Mouse (Mus musculus) frontal cortex, postnatal 36 days (tissue): ENCODE results near the gene Map4.
"Not testable (repeated sequence)": the region's sequence is repeated elsewhere in the genome, so short reads cannot be mapped to it uniquely, and the experiment has no call there.

Source experiments
- DNase-seq, 2 experiments: peaks; one replicate each; pipeline ENCODE4 v3.0.0; 2022; ENCODE audit warnings: low spot score in 2 of 2

Map4 gene

DNA sequence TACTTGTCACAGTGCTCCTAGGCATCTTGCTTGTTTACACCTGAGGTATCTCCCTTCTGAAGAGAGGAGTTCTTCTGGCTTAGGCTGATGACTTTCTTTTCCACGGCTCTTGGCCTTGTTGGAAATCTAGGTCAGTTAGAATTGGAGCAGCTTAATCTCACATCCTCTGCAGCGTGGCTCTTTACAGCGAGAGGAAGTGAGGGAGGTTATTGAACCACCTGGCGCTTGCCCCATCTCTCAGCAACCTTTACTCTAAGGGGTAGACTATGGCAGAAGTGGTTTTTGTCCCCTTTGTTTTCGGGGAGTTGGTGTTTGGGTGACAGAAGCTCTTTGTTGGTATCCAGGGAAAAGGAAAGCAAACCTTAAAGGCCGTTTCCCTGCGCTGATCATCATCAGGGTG lies 131.1 kb downstream of the Map4 start:
- DNase-seq, result no peak

DNA sequence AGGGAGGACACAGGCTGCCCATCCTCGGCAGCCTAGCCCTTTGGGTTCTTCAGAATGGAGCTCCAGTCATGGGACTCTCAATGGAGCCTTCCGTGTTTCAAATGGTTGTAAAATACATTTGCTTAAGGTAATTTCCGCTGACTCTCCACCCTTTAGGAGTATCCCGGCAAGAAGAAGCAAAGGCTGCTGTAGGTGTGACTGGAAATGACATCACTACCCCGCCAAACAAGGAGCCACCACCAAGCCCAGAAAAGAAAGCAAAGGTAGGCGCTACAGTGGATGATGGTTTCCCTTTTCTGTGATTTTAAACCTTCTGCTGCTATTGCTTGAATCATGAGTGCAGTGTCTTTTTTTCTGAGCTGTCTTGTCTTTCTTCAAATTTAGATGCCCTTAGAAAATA lies 131.6 kb downstream of the Map4 start:
- no peak for DNase-seq

DNA sequence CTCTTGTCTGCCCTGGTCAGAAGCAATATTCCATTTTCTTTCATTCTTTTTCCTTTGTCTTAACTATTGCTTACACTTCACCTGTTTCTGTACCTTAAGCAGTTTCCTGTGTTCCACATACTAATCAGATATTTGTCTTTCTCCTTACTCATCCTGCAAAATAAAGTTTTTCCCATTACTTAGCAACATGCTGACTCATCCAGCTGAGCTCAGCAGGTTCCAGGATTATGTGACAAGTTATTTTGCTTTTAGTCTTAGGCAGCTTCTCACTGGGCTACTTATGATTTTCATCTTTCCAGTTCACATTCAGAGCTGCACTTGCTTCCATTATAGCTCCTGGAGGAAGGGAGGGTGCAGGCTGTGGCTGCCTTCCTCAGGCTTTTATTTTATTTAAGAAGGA lies 133.4 kb downstream of the Map4 start:
- no peak for DNase-seq

DNA sequence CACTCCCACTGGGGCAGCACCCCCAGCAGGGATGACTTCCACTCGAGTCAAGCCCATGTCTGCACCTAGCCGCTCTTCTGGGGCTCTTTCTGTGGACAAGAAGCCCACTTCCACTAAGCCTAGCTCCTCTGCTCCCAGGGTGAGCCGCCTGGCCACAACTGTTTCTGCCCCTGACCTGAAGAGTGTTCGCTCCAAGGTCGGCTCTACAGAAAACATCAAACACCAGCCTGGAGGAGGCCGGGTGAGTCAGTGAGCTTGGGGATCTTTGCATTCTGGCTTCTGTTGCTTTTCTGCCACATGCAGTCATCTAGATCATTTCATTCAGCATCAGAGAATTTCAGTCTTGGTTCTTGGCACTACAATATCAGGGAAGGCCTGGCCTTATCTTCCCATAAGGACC lies 137.5 kb downstream of the Map4 start:
- DNase-seq, result no peak

DNA sequence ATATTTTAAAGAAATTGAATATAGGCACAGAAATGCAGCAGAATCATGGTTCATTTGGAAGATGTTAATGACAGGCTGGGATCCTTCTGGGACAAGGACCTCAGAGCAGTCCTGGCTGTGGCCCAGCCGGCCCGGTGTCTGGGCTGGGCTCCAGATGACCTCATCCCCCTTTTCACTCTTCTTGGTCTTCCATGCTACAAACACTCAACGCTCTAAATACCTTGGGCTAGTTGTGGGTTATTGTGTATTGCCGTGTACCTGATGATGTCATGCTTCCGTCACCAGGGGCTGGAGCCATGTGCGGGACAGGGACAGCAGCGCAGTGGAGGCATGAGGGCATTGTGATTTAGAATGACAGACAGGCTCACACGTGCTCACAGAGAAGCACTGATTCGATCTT lies 139.1 kb downstream of the Map4 start:
- no peak for DNase-seq

DNA sequence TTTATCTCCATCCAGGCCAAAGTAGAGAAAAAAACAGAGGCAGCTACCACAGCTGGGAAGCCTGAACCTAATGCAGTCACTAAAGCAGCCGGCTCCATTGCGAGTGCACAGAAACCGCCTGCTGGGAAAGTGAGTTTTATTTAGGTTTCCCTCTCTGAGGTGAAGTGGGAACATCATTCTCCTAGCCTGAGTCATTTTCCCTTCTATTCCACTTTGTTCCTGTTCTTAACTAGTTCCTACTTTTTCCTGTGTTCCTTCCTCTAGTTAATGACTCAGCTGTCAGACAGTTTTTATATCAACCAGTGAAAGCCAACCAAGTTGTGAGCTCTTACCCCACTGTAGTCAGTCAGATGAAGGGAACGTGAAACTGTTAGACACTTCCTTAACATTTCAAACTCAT lies 139.8 kb downstream of the Map4 start:
- no peak for DNase-seq

DNA sequence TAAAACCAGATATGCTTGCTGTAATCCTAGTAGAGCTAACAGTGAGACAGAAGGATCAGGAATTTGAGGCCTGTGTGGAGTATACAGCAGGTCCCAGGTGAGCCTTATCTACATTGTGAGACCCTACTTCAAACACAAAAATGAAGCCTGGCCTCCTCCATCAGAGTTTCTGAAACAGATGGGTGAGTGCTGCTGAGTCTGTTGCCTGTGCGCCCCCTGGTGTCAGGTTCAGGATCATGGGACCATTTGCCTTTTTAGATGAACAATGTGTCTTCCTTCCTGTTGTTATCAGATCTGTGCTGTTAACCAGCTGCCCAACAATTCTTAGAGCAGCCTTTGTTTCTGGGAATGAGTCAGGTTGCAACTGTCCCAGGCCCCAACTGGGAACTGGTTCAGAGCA lies 140.6 kb downstream of the Map4 start:
- peak; percentile 78 to 91 for DNase-seq

DNA sequence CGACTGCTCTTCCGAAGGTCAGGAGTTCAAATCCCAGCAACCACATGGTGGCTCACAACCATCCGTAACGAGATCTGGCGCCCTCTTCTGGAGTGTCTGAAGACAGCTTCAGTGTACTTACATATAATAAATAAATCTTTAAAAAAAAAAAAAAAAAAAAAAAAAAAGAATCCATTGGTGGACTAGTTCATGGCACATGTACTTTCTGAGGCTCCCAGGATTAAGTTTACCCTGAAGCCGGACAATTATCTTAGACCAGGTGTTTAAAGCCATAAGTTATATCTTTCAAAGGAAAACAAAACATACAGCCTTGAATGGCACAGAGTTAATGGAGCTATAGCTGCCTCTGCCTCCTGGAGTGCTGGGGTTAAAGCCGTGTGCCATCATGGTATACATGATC lies 145.2 kb downstream of the Map4 start:
- not testable (repeated sequence) for DNase-seq

DNA sequence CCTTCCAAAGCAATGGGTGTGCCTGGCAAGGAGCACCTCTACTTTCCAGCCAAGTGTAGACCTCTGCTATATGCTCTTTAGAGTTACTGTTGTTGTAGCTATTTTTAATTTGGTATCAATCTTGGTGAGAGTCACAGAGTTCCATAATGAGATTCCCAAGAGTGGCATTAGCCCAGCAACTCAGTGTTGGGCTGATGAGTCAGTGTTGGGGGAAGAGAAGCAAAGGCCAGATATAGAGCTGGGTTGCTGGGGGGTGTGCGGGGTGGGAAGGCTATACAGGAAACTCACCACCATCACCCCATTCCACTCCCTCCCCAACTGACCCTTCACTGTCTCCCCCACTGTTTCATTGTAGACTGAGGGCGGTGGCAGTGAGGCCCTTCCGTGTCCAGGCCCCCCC lies 149.8 kb downstream of the Map4 start:
- DNase-seq, result no peak

DNA sequence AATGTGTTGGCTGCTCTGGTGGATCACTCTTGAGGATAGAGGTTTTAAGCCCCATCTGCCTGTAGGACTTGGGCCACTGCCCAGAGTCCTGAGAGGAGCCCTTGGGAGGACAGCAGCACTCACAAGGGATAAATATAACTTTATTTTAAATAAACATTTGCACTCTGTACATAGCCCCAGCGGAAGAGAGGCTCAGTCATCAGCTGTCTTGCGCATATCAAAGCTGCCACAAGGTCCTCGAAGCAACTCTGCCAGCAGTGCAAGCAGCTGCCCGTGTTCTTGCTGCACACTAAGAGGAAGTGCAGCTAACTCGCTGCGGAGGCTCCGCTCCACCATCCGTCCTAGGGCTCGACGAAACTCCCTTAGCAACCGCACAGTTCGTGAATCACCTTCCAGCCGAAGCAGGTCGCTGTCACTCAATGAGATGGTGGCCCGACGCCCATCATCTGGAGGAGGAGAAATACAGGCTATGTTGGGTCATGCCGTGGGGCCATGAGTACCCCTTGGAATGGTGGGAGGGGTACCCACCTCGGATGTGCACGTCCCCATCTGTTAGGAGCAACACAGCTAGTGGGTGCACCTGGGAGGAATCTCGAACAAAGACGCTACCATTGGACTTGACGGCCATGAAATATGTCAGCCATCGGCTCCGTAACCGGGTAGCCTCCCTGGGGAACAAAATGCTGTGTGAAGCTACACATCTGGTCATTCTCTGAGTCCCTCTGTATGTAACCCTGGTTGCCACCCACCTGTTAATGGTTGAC lies 153.1 kb downstream of the Map4 start:
- DNase-seq, result peak in 1 of 2 experiments; percentile 30

DNA sequence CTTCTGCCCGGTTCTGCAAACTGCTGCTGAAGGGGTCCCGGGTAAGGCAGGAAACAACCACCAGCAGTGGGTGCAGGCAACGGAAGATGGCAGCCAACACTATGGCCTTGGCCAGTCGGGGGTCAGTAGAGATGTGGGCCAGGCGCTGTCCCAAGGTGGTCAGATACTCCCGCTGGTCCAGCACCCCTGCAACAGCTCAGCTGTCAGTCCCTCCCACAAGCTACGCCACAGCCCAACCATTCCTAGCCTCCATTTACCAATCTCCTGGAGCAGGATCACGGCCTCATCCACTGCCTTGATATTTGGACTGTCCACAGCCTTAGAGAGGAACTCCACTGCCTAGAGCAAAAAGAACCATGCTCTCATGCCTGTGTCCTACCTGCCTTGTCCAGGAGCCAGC lies 154.4 kb downstream of the Map4 start:
- DNase-seq, result no peak

DNA sequence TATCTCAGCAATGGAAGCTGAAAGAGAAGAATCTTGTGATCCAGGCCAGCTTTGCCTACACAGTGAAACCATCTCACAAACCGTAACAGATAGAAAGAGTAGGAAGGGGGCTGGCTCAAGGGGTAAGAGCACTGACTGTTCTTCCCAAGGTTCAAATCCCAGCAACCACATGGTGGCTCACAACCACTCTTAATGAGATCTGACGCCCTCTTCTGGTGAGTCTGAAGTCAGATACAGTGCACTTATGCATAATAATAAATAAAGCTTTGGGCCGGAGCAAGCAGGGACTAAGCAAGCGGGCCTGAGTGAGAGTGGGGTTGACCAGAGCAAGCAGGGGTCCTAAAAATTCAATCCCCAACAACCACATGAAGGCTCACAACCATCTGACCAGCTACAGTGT lies 162.0 kb downstream of the Map4 start:
- DNase-seq, result no peak

DNA sequence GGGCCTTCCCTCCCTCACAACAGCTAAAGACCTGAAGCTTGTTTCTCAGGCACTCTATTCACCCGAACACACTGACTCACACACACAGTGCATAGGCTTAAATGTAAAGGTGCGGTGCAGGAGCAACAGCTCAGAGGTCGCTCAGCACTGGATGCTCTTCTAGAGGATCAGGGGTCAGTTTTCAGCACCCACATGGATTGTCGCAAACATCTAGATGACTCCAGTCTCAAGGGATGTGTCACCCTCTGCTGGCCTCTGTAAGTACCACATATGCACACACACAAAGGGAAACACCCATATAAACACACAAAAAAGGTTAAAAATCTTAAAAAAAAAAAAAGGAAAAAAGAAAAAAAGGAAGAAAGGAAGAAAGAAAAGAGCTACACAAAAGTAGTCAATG lies 163.5 kb downstream of the Map4 start:
- no peak for DNase-seq

DNA sequence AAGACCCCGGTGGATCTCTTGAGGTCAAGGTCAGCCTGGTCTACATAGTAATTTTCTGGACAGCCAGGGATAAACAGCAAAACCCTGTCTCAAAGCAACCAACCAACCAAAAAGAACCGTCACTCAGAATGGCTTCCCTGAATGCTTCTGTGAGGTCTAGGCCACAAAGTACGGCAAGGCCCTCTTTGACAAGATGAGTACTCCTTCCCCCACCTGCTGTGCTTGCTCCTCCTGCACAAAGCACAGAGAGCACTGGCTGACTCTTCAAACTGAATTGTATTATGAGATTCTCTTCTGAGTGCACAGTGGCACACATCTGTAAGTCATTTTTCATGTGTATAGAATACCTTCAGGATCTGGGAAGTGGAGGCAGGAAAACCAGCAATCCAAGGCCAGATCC lies 166.5 kb downstream of the Map4 start:
- DNase-seq, result no peak

DNA sequence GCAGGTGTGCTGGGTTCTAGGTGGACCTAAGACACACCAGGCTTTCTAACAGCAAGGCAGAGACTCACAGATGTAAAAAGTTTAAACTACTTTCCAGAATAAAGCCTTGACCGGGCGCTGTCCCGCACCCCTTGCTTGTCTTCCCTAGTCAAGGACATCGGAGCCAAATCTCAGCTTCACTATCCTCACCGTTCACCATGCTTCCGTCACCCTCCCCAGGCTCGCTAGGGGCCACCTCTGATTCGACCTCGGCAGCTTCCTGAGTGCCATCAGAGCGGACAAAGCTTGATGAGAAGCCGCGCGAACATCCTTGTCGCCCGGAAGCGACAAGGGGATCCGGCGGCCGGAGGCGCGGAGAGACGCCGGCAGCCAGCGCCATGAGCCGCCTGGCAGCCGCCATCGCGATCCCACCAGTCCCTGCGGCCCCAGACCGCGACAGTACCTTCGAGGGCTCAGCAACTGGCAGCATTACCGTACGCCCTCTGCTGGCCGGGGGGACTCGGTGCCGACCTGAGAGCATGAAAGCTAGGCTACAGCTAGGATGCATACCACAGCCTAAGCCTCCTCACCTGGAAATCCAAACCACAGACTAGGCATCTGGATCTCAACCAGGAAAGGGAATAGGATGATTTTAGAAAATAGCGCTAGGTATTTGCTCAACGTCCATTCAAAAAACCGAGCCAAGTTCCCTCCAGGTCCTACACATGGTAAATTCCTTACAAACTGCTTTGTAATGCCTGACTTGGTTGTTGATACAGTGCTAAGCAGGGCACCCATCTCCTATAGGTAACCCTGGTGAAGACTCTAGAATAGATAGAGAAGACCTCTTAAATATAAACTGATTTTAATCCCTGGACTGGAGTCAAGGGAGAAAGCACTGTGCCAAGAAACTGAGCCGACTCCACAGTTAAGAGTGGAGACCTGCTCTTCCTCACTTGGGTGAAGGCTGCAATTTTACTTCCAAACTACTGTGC lies 169.7 kb downstream of the Map4 start:
- peak; percentile 94 for DNase-seq

DNA sequence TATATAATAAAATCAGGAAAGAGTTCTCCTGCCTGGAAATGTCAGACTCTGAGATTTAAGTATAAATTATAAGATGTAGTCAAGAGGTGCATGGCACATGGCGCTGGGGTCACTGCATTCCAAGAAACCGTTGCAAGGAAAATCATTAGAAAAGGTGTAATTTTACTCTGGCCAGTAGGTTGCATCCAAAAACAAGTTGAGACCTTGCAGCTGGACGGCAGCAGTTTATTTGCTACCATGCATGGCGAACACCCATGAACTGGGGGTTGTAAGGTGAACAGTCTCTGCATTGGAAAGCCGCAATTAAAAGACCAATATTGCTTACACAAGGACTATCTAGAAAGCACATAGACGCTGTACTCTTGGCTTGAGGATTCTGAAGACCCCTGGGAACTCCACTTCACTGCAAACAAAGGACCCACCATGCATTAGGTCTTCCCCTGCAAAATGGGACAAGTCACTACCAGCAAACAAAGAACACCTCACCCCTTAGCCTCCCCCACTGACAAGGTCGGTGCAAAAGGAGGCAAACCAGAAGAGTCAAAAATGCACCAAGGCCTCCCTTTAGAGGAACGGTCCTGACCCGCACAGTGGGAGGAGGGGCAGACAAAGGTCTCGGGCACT lies 185.2 kb downstream of the Map4 start:
- DNase-seq, result no peak

DNA sequence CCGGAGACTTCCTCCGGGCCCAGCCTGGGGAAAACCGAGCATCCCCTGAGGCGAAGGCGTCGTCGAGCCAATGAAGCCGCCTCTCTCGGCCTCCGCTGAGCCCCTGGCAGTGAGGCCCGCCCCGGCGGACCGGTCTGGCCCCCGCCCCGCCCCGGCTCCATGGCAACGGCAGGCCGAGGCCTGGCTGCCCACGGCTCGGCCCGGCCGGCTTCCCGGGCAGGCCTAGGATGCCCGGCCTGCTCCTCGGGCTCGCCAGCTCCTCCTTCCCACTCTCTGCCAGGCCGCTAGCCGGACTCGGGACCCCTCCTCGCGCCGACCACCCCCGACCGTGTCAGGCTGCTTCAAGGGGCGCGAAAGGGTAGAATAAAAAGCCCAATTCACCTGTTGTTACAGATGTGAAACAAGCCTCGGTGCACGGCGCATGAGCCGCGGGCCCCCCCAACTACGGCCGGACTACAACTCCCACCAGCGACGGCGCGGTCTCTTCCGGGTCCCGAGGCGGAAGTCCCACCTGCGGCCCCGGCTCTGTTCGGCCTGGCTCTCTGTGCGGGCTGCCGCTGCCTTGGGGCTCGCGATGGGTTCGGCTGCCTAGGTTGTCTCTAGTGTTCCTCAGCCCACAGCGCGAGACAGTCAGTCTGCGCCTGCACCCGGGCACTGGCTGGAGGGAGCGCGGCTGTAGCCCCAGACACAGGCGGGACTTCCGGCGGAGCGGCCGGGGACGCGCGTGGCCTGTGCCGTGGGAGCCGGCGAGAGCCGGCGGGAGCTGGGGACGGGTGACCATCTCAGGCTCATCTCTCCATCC lies 185.9 kb downstream of the Map4 start, which contains the start of gene Smarcc1:
TSS of gene Smarcc1 (plus strand) at position 732 of the 802 bp plus-strand sequence.
- DNase-seq, result peak; percentile 92 to 93

DNA sequence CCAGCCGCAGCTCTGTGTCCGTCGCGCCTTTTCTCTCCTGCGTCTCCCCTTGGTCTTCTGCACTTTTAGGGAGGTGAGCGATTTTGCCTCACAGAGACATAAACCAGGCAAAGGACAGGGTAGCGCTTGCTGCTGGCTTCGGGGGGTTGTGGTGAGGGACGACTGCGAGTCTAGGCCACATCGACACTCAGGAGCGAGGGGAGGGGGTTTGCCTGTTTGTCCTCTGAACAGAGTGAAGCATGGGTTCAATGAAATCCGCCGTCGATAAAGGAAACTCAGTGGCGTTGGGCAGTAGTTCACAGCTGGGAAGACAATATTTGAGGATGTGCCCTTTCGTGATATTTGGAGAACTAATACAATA lies 186.5 kb downstream of the Map4 start, which contains the start of gene Dhx30:
TSS of gene Dhx30 (minus strand) at position 52 of the 361 bp plus-strand sequence.
- no peak for DNase-seq

DNA sequence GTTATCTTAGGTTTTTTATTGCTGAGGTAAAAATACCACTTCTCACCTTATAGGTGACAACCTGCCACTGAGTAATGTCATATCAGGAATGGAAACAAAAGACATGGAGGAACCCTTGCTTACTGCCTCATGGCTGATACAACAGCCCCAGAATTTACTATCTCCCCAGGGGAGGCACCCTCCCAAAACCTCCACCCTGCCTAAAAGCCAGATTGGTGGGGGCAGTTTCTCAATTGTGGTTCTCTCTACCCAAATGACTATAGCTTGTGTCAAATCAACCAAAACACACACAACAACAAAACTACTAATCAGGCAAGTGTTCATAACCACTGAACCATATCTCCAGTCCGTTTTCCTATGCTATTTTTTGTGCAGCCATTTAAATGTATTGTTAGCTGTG lies 187.0 kb downstream of the Map4 start:
- DNase-seq, result no peak

DNA sequence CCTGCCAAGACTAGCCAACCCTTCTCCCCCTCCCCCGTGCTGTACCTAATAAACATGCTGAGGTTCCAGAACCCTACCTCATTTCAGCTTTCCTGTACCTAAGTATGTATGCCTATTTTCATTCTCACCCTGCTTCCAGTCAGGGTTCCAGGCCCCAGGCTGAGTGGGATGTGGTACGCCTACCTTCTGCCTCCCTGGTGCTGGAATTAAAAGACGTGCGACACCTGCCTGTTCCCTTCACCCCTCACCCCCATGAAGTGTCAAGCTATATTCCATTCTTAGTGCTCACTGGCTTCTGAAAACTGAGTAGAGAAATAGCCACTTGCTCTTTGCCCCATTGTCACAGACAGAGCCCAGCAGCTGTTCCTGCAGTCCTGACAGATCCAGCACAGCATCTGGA lies 190.2 kb downstream of the Map4 start:
- DNase-seq, result peak in 1 of 2 experiments; percentile 44

DNA sequence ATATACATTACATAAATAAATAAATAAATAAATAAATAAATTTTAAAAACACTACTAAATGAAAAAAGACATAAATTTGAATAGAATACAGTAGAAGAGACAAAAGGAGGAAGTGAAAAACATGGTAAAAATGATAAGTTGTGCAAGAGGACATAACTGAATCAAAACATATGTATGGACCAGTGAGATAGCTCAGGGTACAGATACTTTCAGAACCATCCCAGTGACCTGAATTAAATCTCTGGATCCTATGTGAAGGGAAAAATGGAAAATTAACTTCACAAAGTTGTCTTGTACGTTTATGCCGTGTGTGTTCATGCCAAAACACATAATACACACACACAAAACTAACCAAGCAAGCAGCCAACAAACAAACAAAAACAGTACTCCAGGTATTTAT lies 192.1 kb downstream of the Map4 start:
- DNase-seq, result no peak
